Mouse (Mus musculus): ENCODE data around the gene Eepd1.

DNA sequence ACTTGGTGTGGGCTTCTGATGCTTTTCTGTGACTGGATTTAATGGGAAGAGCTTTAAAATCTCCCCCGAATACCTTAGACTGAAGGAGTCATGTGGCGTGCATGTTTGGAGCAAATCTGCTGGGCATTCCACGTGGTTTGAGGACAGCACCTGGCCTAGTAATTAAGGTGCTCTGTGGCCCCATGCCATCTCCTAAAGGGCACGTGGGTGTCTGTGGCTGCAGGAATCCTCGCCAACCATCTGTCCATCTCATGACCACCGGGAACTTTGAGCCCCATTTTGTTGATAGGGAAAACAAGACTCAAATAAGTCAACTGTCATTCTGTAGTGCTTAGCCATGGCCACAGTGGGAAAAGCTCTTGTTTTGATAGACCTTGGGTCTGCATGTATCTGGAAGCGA lies 39.5 kb downstream of the Eepd1 start:
- no peak for TF ChIP-seq CTCF (IDR thresholded peaks at IDR 0.05; ENCODE audit: borderline replicate concordance, insufficient read depth, low read length)
- no peak for TF ChIP-seq POLR2A (IDR thresholded peaks at IDR 0.05; ENCODE audit: low read depth, low read length)

Measured in embryonic fibroblast, embryonic 13.5 days (primary cell).